Comparison of ENCODE assay signal across 20 mouse cellular contexts in the genomic region with DNA sequence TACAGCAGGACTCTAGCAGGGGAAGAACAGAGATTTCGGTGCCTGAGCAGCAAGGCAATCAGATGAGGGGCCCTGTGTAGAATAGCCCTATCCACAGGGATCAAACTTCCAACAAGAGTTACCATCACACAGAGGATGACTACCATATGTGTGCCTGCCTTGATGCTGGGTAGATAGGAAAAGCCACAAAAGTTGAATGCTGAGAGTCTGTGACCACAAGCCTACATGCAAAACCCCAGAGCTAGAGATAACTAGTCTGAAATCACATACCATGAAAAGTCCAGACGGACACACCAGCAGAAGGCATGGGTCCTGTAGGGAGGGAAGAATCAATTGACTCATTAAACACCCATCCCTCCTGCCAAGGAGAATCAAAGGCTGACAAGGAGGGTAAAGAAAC.
DNase-seq lines count a peak whose midpoint lies in the region; ATAC-seq lines count a peak whose summit lies in the region.
"Had no signal": no experiment of that assay in that cellular context is flagged by ENCODE, and none has a peak within 500 bp of the region (broad histone marks: within the 10 kb centered on the region; RNA-seq: fewer than 3 reads in every experiment).

No protein-coding gene starts in this region.

- H3K27ac ChIP-seq in embryonic facial prominence, embryonic 13.5 days = no peak overlapping the region
- no peak overlapping the region for H3K27ac ChIP-seq in embryonic facial prominence, embryonic 10.5 days (replicated peaks)
- H3K27ac ChIP-seq in hindbrain, embryonic 13.5 days = 0 out of 2 replicates have a peak overlapping the region, but pooled peaks have one; percentile 23
- H3K27ac ChIP-seq in hindbrain, embryonic 16.5 days (ENCODE audit: low read depth, low read length) = no peak overlapping the region
- peak overlapping the region; percentile 45; the same call in 1 of the 2 replicates for H3K27ac ChIP-seq in lung, embryonic 15.5 days
- H3K27ac ChIP-seq: embryonic facial prominence, embryonic 15.5 days; forebrain, embryonic 10.5 days; gastrocnemius, adult 2 months; intestine, embryonic 15.5 days had no signal

- no peak overlapping the region for H3K9ac ChIP-seq in embryonic facial prominence, embryonic 13.5 days
- no peak overlapping the region for H3K9ac ChIP-seq in hindbrain, embryonic 13.5 days
- H3K9ac ChIP-seq in hindbrain, embryonic 16.5 days (ENCODE audit: low read depth, low read length) = no peak overlapping the region
- H3K9ac ChIP-seq in lung, embryonic 15.5 days = no peak overlapping the region
- H3K9ac ChIP-seq: embryonic facial prominence, embryonic 15.5 days; heart, embryonic 15.5 days; intestine, embryonic 15.5 days had no signal

- 0 out of 2 replicates have a peak, but pooled peaks cover 11% of the 10 kb centered on the region for H3K4me1 ChIP-seq in embryonic facial prominence, embryonic 13.5 days
- peaks cover 19% of the 10 kb centered on the region; the same call in 1 of the 2 replicates for H3K4me1 ChIP-seq in embryonic facial prominence, embryonic 10.5 days
- peaks cover 18% of the 10 kb centered on the region for H3K4me1 ChIP-seq in hindbrain, embryonic 13.5 days (replicated peaks)
- peaks cover 8% of the 10 kb centered on the region for H3K4me1 ChIP-seq in hindbrain, embryonic 16.5 days (ENCODE audit: control insufficient read depth, insufficient read depth, low read depth, low read length)
- peaks cover 37% of the 10 kb centered on the region for H3K4me1 ChIP-seq in lung, embryonic 15.5 days
- H3K4me1 ChIP-seq: embryonic facial prominence, embryonic 15.5 days; intestine, embryonic 15.5 days had no signal

- 76% methylated on average over 2 of the region's 2 CpGs for WGBS in embryonic facial prominence, embryonic 13.5 days
- WGBS in embryonic facial prominence, embryonic 10.5 days = 90% methylated on average over 2 of the region's 2 CpGs
- WGBS in hindbrain, embryonic 13.5 days = 88% methylated on average over 2 of the region's 2 CpGs
- 80% methylated on average over 2 of the region's 2 CpGs for WGBS in hindbrain, embryonic 16.5 days
- WGBS in lung, embryonic 15.5 days = 89% methylated on average over 2 of the region's 2 CpGs

- no peaks in the 10 kb centered on the region for H3K27me3 ChIP-seq in embryonic facial prominence, embryonic 13.5 days
- H3K27me3 ChIP-seq in embryonic facial prominence, embryonic 10.5 days (replicated peaks; ENCODE audit: low read depth, poor library complexity, severe bottlenecking) = no peaks in the 10 kb centered on the region
- no peaks in the 10 kb centered on the region for H3K27me3 ChIP-seq in hindbrain, embryonic 13.5 days
- no peaks in the 10 kb centered on the region for H3K27me3 ChIP-seq in hindbrain, embryonic 16.5 days (replicated peaks; ENCODE audit: control insufficient read depth, insufficient read depth, low read length)
- H3K27me3 ChIP-seq in lung, embryonic 15.5 days = no peaks in the 10 kb centered on the region
- H3K27me3 ChIP-seq: embryonic facial prominence, embryonic 15.5 days; heart, embryonic 15.5 days; intestine, embryonic 15.5 days had no signal

- no peaks in the 10 kb centered on the region for H3K36me3 ChIP-seq in embryonic facial prominence, embryonic 13.5 days
- no peaks in the 10 kb centered on the region for H3K36me3 ChIP-seq in embryonic facial prominence, embryonic 10.5 days (replicated peaks)
- no peaks in the 10 kb centered on the region for H3K36me3 ChIP-seq in hindbrain, embryonic 13.5 days
- H3K36me3 ChIP-seq in hindbrain, embryonic 16.5 days (ENCODE audit: control insufficient read depth, insufficient read depth, low read length) = no peaks in the 10 kb centered on the region
- no peaks in the 10 kb centered on the region for H3K36me3 ChIP-seq in lung, embryonic 15.5 days
- H3K36me3 ChIP-seq: embryonic facial prominence, embryonic 15.5 days; forebrain, embryonic 10.5 days; heart, embryonic 15.5 days; intestine, embryonic 15.5 days had no signal

- no peak overlapping the region for H3K4me2 ChIP-seq in embryonic facial prominence, embryonic 13.5 days
- H3K4me2 ChIP-seq in hindbrain, embryonic 13.5 days = no peak overlapping the region
- no peak overlapping the region for H3K4me2 ChIP-seq in hindbrain, embryonic 16.5 days (ENCODE audit: low read length)
- no peak overlapping the region for H3K4me2 ChIP-seq in lung, embryonic 15.5 days
- H3K4me2 ChIP-seq: embryonic facial prominence, embryonic 15.5 days; heart, embryonic 15.5 days; intestine, embryonic 15.5 days had no signal

- 0 out of 2 replicates have a peak, but pooled peaks have one; percentile 15 for ATAC-seq in embryonic facial prominence, embryonic 13.5 days (ENCODE audit: insufficient number of reproducible peaks, insufficient read depth, low FRiP score, low TSS enrichment, low read depth)
- ATAC-seq in hindbrain, embryonic 13.5 days (ENCODE audit: low FRiP score) = no peak
- no peak for ATAC-seq in hindbrain, embryonic 16.5 days
- no peak for ATAC-seq in lung, embryonic 15.5 days (ENCODE audit: borderline replicate concordance, extremely low read depth, low FRiP score, low TSS enrichment)
- 0 out of 2 replicates have a peak, but pooled peaks have one; percentile 27 for ATAC-seq in megakaryocyte-erythroid progenitor cell, adult 5-6 weeks (replicated peaks; ENCODE audit: low FRiP score, low TSS enrichment, poor library complexity, severe bottlenecking)
- ATAC-seq: forebrain, embryonic 14.5 days; intestine, embryonic 15.5 days had no signal

- no peaks in the 10 kb centered on the region for H3K9me3 ChIP-seq in embryonic facial prominence, embryonic 13.5 days
- no peaks in the 10 kb centered on the region for H3K9me3 ChIP-seq in embryonic facial prominence, embryonic 10.5 days
- no peaks in the 10 kb centered on the region for H3K9me3 ChIP-seq in hindbrain, embryonic 13.5 days
- H3K9me3 ChIP-seq in hindbrain, embryonic 16.5 days (ENCODE audit: control insufficient read depth, low read length) = no peaks in the 10 kb centered on the region
- no peaks in the 10 kb centered on the region for H3K9me3 ChIP-seq in lung, embryonic 15.5 days
- H3K9me3 ChIP-seq: embryonic facial prominence, embryonic 15.5 days; forebrain, embryonic 10.5 days; heart, embryonic 15.5 days; intestine, embryonic 15.5 days had no signal

- DNase-seq in embryonic facial prominence, embryonic 10.5 days (ENCODE audit: low spot score) = no peak
- DNase-seq in lung, postnatal 36 days = no peak
- no peak for DNase-seq in cerebellum, adult 11-12 months
- DNase-seq: adrenal gland, postnatal 10 days; cerebellum, adult 18-20 months; cerebellum, adult 9-11 months; cerebellum, postnatal 36 days; gastrocnemius, adult 2 months; gastrocnemius, postnatal 25 days had no signal

- no peak overlapping the region for H3K4me3 ChIP-seq in embryonic facial prominence, embryonic 13.5 days
- no peak overlapping the region for H3K4me3 ChIP-seq in embryonic facial prominence, embryonic 10.5 days
- H3K4me3 ChIP-seq in hindbrain, embryonic 13.5 days = no peak overlapping the region
- H3K4me3 ChIP-seq in hindbrain, embryonic 16.5 days (ENCODE audit: low read length) = no peak overlapping the region
- no peak overlapping the region for H3K4me3 ChIP-seq in lung, embryonic 15.5 days
- H3K4me3 ChIP-seq: embryonic facial prominence, embryonic 15.5 days; erythroblast, embryonic 14.5 days; forebrain, embryonic 10.5 days; gastrocnemius, adult 2 months; heart, embryonic 15.5 days; intestine, embryonic 15.5 days had no signal

Comparison
In these comparisons a context has a peak if more than half of its experiments do, and no peak if none do; other contexts are left out.
1. H3K27ac ChIP-seq: peak in hindbrain, embryonic 13.5 days (single experiment) and lung, embryonic 15.5 days (single experiment); none in embryonic facial prominence, embryonic 13.5 days (single experiment), embryonic facial prominence, embryonic 10.5 days (single experiment) and hindbrain, embryonic 16.5 days (single experiment).
2. ATAC-seq: peak in embryonic facial prominence, embryonic 13.5 days (single experiment) and megakaryocyte-erythroid progenitor cell, adult 5-6 weeks (single experiment); none in hindbrain, embryonic 13.5 days (single experiment), hindbrain, embryonic 16.5 days (single experiment) and lung, embryonic 15.5 days (single experiment).